Mouse (Mus musculus) testis, adult 2 months (tissue): ENCODE measurements at regions not wholly inside any gene's neighbourhood (a gene's known extent, or its start where the extent isn't known, plus 50 kb on each side); places are given as distances from the start of the nearest gene placed in this dataset.

Experiments
- CTCF ChIP-seq: fragments of 200-500 bp; IDR thresholded peaks from 2 replicates; pipeline ENCODE4 v1.5.1; 2012; ENCODE audit warnings: low read depth, mild to moderate bottlenecking, inconsistent platforms, low read length, moderate library complexity; ENCODE audit not compliant: control insufficient read depth, insufficient read depth, insufficient replicate concordance
- POLR2A ChIP-seq: fragments of 200-500 bp; IDR thresholded peaks from 2 replicates; pipeline ENCODE4 v1.6.1; 2012; ENCODE audit warnings: low read depth, mild to moderate bottlenecking, inconsistent platforms, low read length, moderate library complexity; ENCODE audit not compliant: control insufficient read depth

- no peak for TF ChIP-seq POLR2A
- TF ChIP-seq CTCF, result no peak
These were observed 180.6 kb downstream of the Qdpr start for GRCm38 (mm10) chr5:45269391-45269790.
